Mouse (Mus musculus): ENCODE data around the gene Paqr9. TPM values are rescaled to one million over a fixed set of nuclear protein-coding genes. Genes with fewer than 3 reads are reported as not detected.
A peak's percentile ranks its signal among the peaks of the same experiment; 100 is the strongest.
"Not testable (repeated sequence)": the region's sequence is repeated elsewhere in the genome, so short reads cannot be mapped to it uniquely, and the experiment has no call there.

The Paqr9 gene
- not detected in 2 replicates for polyA plus RNA-seq (2012; ENCODE audit: insufficient read depth, low replicate concordance)

DNA sequence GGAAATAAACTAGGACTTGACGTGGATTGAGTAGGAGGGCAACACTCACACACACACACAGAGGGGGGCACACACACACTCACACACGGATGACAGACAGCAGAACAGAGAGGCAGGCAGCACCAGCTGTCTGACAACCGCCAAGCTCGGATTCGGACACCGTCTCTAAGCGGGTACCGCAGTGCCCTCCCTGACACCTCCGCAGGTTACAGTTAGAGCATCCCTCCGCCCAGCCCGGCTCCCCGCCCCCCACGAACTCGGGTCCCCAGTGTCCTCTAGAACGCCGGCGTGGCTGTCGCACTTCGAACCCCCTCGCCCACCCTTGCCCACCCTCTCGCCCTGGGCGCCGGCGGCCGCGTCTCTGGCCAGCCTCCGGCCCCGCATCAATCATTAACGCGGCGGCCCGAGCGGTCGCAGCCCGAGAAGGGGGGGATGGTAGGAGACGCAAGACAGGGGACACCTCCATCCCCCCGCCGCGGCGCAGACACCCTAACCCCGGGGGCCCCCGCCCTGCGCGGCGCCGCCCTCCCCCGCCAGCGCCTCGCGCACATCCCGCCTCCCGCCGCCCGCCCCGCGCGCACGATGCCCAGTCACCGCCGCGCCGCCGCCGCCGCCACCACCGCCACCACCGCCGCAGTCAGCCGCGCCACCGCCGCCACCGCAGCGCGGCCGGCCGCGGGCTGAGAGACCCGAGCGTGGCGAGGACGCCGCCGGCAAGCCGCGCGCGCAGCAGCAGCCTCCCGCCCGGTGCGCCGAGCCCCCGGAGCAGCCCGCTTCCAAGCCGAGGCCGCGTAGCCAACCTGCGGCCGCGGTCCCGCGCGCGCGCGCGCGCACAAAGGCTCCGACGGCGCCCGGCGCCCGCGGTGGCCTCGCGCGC lies at the start of gene Paqr9:
TSS of gene Paqr9 (plus strand) at position 599 of the 877 bp plus-strand sequence.
- peaks cover 10% of the 10 kb centered on the region for H3K9me3 ChIP-seq
- no peaks in the 10 kb centered on the region for H3K36me3 ChIP-seq (replicated peaks; ENCODE audit: low read length)
- peak within 1 kb of the TSS; percentile 89 for H3K4me3 ChIP-seq (replicated peaks)
- TF ChIP-seq FLI1 (IDR thresholded peaks at IDR 0.05; ENCODE audit: low read length) (no peak), GATA1 (IDR thresholded peaks at IDR 0.05; ENCODE audit: borderline replicate concordance, low read length) (no peak)
- H3K4me1 ChIP-seq = peaks cover 20% of the 10 kb centered on the region
- H3K27me3 ChIP-seq (replicated peaks) = peaks cover 96% of the 10 kb centered on the region

DNA sequence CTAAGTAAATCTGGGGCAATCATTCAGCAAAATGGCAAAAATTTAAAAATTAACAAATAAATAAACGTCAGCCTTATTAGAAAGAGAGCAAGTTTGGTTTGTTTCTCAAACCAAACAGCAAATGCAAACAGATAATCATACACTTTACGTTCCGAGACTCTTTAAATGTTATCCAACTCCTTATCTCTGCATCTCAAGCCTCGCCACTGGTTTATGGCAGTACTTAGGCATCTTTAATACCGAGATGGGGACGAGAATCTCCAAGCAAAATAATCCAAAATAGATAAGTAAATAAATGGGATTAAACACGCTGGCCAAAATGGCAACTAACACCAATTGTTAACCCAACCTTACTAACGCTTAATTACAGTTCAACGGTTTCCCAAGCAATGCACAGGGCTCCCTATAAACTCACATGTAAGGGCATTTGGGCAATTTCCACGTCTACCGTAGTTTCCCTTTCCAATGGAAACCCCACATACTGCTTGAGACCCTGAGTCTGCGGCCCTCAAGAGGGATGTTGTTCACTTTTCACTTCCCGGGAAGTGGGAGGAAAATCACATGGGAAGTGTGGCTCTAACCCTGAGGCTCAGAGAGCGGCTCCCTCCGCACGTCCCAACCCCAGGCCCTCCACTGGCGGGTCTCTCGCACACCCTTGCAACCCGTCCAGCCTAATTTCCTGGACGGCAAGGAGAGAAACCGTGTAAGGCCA lies 48.6 kb upstream of the Paqr9 start:
- Histone ChIP-seq H3K27me3 (replicated peaks) (no peaks in the 10 kb centered on the region), H3K4me3 (replicated peaks) (peak overlapping the region; percentile 99), H3K4me1 (peaks cover 41% of the 10 kb centered on the region), H3K36me3 (replicated peaks; ENCODE audit: low read length) (peaks cover 10% of the 10 kb centered on the region), H3K9me3 (no peaks in the 10 kb centered on the region)
- no peak for TF ChIP-seq GATA1 (IDR thresholded peaks at IDR 0.05; ENCODE audit: borderline replicate concordance, low read length)
- no peak for TF ChIP-seq FLI1 (IDR thresholded peaks at IDR 0.05; ENCODE audit: low read length)

DNA sequence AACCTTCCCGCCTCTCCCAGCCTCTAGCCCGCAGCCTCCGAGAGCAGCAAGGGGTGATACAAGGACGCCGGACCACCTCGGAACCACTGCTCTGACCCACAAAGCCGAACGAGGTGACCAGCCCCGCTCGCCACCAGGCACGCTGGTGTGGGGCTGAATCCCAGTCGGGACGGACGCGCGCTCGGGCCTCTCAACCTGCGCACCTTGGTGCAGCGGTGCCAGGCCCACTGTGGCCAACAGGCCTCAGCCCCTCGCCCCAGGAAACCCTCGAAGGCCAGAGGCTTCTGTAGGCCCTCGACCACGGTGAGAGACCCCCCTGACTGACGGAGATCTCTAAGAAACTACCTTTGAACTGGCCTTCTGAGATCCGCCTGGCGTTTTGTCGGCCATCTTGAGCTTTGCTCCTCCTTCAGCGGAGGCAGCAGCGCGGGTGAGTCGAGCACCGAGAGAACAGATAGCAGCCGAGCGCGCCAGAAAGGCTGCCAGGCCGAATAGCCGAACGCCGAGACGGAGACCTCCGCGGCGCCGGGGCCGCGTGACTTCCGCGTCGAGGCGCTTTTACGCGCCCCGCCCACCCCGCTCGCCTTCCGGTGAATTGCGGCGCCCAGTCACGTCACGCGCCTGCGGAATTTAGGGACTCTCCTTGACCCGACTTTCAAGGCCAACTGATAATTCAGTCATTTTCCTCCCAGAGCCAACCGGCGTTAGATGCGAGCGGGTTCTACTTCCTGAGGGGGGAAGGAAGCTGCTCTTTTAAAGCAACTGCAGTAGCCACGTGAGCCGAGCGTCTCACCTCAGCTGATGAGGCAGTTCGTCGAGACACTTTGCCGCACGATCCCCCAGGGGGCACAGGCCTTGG lies 47.8 kb upstream of the Paqr9 start, which contains the start of gene U2surp:
TSS of gene U2surp (minus strand) at position 525 of the 859 bp plus-strand sequence.
- TF ChIP-seq FLI1 (IDR thresholded peaks at IDR 0.05; ENCODE audit: low read length) (no peak), GATA1 (IDR thresholded peaks at IDR 0.05; ENCODE audit: borderline replicate concordance, low read length) (no peak)
- Histone ChIP-seq H3K27me3 (replicated peaks) (no peaks in the 10 kb centered on the region), H3K4me3 (replicated peaks) (peak within 1 kb of the TSS; percentile 99), H3K9me3 (no peaks in the 10 kb centered on the region), H3K4me1 (peaks cover 38% of the 10 kb centered on the region), H3K36me3 (replicated peaks; ENCODE audit: low read length) (peaks cover 10% of the 10 kb centered on the region)

DNA sequence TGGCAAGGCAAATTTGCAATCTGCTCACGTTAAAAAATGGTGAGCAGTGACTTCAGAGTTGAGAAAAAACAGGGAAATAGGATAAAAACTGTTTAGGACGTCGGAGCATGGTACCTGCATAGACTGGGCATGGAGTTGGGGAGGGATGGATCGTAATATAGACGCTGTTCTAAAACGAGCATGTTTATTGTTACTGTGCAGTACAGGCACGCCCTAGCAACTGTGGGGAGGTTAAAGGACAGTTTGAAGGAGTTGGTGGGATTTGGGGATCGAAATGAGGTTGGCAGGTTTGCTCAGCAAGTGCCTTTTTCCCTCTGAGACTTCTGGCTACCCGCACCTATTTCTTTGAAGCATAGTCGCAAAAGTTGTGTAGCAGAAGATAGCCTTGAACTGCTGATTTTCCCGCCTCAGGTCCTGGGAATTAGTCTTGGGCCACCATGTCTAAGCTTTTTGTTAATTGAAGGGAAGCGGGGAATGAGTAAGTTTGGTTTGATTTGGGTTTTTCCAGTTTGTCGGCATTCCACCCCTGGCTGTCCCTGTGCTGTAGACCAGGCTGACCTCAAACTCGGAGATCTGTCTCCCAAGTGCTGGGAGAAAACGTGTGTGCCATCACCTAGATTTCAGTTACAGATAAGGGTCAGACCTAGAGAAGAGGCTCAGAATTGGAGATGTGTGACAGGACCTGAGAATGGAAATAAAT lies 47.0 kb upstream of the Paqr9 start:
- H3K27me3 ChIP-seq (replicated peaks) = no peaks in the 10 kb centered on the region
- H3K4me3 ChIP-seq (replicated peaks) = peak overlapping the region; percentile 99
- no peaks in the 10 kb centered on the region for H3K9me3 ChIP-seq
- TF ChIP-seq FLI1 (IDR thresholded peaks at IDR 0.05; ENCODE audit: low read length) (no peak), GATA1 (IDR thresholded peaks at IDR 0.05; ENCODE audit: borderline replicate concordance, low read length) (no peak)
- peaks cover 37% of the 10 kb centered on the region for H3K4me1 ChIP-seq
- peaks cover 10% of the 10 kb centered on the region for H3K36me3 ChIP-seq (replicated peaks; ENCODE audit: low read length)

DNA sequence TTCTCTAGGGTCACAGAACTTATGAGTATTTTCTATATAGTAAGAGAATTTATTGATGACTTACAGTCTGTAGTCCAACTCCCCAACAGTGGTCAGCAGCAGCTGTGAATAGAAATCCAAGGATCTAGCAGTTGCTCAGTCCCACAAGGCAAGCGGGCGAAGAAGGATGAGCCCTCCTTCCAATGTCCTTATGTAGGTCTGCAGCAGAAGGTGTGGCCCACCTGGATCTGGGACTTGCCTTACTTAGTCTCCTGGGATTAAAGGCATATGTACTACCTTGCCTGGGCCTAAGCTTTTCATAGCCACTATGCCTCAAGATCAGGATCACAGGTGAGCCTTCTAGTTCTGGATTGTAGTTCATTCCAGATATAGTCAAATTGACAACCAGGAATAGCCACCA lies 45.7 kb upstream of the Paqr9 start:
- Histone ChIP-seq H3K9me3 (no peaks in the 10 kb centered on the region), H3K4me1 (peaks cover 30% of the 10 kb centered on the region), H3K4me3 (replicated peaks) (no peak overlapping the region), H3K36me3 (replicated peaks; ENCODE audit: low read length) (peaks cover 2% of the 10 kb centered on the region), H3K27me3 (replicated peaks) (no peaks in the 10 kb centered on the region)
- TF ChIP-seq FLI1 (IDR thresholded peaks at IDR 0.05; ENCODE audit: low read length) (no peak), GATA1 (IDR thresholded peaks at IDR 0.05; ENCODE audit: borderline replicate concordance, low read length) (no peak)

DNA sequence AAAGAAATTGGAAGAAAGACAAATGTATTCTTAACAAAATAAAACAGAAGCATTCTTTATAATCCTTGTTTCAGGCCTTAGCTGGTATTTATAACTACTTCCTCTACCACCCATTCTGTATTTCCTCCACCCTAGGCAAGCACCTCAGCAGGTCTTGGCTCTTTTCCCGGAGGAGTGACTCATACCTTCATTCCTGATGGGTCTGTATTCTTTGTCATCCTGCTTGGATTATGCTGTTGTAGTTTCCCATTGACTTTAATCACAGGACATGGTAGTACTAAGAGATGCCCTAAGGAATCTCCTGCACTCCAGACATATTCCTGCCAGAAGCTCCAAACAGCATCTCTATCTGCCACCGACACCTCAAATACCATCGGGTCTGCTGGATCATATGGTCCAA lies 45.1 kb upstream of the Paqr9 start:
- not testable (repeated sequence) for H3K4me3 ChIP-seq (replicated peaks); H3K27me3 ChIP-seq (replicated peaks); H3K36me3 ChIP-seq (replicated peaks; ENCODE audit: low read length)

DNA sequence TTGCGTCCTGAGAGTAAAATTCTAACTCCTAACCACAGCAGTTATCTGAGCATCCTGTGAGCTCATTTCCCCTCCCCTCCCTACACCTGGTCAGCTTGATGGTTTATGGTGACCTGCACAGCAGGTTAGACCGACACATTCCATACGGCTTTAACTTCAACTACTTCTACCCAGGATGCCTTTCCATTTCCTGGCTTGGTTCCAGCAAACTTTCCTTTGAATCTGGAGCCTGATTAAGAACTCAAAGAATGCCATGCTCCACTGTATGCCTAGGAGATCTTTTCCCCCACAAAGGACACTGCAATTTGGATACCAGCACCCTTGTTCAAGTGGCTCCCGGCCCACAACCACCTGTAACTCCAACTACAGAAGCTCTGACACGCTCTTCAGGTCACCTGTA lies 38.9 kb upstream of the Paqr9 start:
- 0 out of 2 replicates have a peak, but pooled peaks cover 3% of the 10 kb centered on the region for H3K4me1 ChIP-seq
- peaks cover 2% of the 10 kb centered on the region for H3K27me3 ChIP-seq (replicated peaks)
- no peak overlapping the region for H3K4me3 ChIP-seq (replicated peaks)
- no peaks in the 10 kb centered on the region for H3K9me3 ChIP-seq
- H3K36me3 ChIP-seq (replicated peaks; ENCODE audit: low read length) = no peaks in the 10 kb centered on the region
- TF ChIP-seq FLI1 (IDR thresholded peaks at IDR 0.05; ENCODE audit: low read length) (no peak), GATA1 (IDR thresholded peaks at IDR 0.05; ENCODE audit: borderline replicate concordance, low read length) (no peak)

More for the DNA sequence above, 45.1 kb upstream of the Paqr9 start:
- H3K4me1 ChIP-seq = peaks cover 27% of the 10 kb centered on the region
- H3K9me3 ChIP-seq = not testable (repeated sequence)

DNA sequence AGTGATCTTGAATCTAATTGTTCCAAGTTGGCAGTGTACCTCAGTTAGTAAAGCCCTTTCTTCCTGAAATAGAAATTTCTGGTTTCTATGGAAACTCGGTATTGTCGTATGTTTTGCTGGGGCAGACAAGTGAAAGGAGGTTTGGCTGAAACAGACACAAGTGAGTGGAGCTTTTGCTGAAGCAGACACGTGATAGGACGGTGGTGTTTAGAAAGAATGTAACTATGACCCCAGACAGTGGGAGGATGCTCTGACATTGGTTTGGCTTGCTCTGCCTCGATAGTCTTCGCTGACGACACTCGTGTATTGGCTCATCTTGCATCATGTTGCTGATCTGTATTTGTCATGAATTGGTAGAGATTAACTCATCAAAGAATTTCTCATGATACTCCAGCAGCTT lies 38.4 kb upstream of the Paqr9 start:
- no peaks in the 10 kb centered on the region for H3K36me3 ChIP-seq (replicated peaks; ENCODE audit: low read length)
- no peaks in the 10 kb centered on the region for H3K9me3 ChIP-seq
- H3K27me3 ChIP-seq (replicated peaks) = peaks cover 2% of the 10 kb centered on the region
- TF ChIP-seq GATA1 (IDR thresholded peaks at IDR 0.05; ENCODE audit: borderline replicate concordance, low read length) (no peak), FLI1 (IDR thresholded peaks at IDR 0.05; ENCODE audit: low read length) (no peak)
- H3K4me1 ChIP-seq = 0 out of 2 replicates have a peak, but pooled peaks cover 3% of the 10 kb centered on the region
- H3K4me3 ChIP-seq (replicated peaks) = no peak overlapping the region

DNA sequence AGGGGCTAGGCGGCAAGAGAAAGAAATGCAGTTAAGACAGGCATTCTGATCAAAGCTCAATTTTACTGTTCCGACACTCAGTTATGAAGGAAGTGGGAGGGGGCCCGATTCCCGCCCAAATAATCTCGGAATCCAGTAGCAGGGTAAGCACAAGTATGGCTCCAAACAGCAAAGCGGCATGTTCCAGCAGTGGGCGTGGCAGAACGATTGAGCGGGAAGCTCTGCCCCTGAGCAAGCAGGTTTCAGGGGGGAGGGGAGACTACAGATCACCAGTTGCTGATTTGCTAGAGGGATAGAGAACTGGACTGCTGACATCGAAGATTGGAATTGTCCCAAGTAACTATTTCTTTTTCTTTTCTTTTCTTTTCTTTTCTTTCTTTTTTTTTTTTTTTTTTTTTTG lies 37.9 kb upstream of the Paqr9 start:
- no peak for TF ChIP-seq FLI1 (IDR thresholded peaks at IDR 0.05; ENCODE audit: low read length)
- TF ChIP-seq GATA1 (IDR thresholded peaks at IDR 0.05; ENCODE audit: borderline replicate concordance, low read length) = no peak
- Histone ChIP-seq H3K4me1 (0 out of 2 replicates have a peak, but pooled peaks cover 3% of the 10 kb centered on the region), H3K4me3 (replicated peaks) (no peak overlapping the region)

More for the DNA sequence above, 37.9 kb upstream of the Paqr9 start:
- H3K36me3 ChIP-seq (replicated peaks; ENCODE audit: low read length) = no peaks in the 10 kb centered on the region
- H3K27me3 ChIP-seq (replicated peaks) = peaks cover 2% of the 10 kb centered on the region
- H3K9me3 ChIP-seq = no peaks in the 10 kb centered on the region

Measured in megakaryocyte, embryonic 14.5 days (primary cell).